Mouse (Mus musculus) cortical plate, adult 2 months (tissue): ENCODE measurements around the gene Ppm1g.

Source experiments
- CTCF ChIP-seq: fragments of 200-500 bp; IDR thresholded peaks from 2 replicates; pipeline ENCODE4 v1.5.1; 2011; ENCODE audit warnings: mild to moderate bottlenecking, control low read depth, low read length; ENCODE audit not compliant: insufficient read depth; ENCODE audit errors: extremely low read depth
- POLR2A ChIP-seq: fragments of 200-500 bp; IDR thresholded peaks from 2 replicates; pipeline ENCODE4 v1.6.1; 2011; ENCODE audit warnings: mild to moderate bottlenecking, low read length, control low read depth; ENCODE audit not compliant: insufficient read depth; ENCODE audit errors: extremely low read depth

DNA sequence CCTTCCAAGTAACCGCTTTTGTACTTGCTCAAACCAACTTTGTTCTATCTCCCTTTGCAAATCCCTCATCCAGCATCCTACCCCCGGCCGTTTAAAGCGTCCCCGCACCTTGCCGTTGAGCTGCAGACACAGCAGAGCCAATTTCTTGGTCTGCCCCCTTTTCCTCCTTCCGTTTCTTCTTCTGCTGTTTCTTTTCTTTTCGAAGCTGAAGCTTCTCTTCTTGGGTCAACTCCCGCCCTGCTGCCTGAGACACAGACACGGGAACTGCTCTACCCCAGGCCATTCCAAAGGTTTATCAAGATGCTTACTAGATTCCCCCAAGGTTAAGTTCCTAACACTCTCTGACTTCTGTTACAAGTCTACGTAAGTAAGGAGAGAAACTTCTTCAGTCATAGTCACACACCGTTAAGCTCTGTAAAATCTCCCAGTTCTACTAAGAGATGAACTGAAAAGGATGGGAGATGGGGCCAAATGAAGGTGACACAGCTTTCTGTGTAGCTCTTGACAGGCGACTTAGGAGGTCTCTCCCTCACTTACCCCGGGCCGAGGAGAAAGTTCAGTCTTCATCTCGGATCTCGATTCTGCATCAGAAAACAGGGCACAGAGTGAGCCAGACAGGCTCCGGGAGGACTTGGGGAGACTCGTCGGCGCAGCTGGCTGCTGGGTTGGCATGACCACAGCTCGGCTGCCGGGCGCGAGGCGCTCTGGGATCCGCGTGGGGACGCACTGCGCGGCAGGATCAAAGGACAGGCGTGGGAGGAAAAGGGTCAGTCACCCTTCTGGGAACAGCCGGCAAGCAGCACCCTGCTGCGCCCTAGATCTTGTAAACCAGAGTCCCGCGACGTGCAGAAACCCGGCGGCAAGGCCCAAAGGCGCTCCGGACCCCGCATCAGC, 28.2 kb downstream of the Ppm1g start:
- no peak for TF ChIP-seq CTCF
- no peak for TF ChIP-seq POLR2A
